Mouse (Mus musculus) liver, adult (tissue): ENCODE results near the gene Gm3448.
"Not testable (repeated sequence)": the region's sequence is repeated elsewhere in the genome, so short reads cannot be mapped to it uniquely, and the experiment has no call there.

Experiments
- GATA4 ChIP-seq: IDR thresholded peaks from 2 replicates; pipeline ENCODE4 v1.6.1; 2014; ENCODE audit warnings: mild to moderate bottlenecking, low read length; ENCODE audit not compliant: insufficient replicate concordance

Gene Gm3448

DNA sequence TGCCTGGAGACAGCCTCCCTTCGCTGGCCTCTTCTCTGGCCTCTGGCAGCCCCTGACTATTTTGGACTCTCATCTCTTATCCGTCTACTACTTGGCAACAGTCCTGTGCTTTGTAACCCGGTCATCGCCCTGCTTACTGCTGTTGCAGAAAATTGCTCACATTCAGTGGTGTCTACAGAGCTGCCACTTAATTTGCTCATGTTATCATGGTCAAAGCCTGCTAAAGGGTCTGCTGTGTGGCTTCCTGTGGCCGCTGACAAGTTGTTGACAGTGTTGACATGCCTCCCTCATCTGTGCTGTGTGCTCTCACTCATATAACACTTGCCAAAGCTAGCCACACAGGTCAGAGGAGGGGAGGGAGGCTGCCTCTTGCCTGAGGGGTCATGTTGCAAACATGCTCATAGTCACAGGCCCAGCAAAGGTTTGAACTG is 16.8 kb upstream of the Gm3448 start:
- TF ChIP-seq GATA4 = 0 out of 2 replicates have a peak, but pooled peaks have one; percentile 18

DNA sequence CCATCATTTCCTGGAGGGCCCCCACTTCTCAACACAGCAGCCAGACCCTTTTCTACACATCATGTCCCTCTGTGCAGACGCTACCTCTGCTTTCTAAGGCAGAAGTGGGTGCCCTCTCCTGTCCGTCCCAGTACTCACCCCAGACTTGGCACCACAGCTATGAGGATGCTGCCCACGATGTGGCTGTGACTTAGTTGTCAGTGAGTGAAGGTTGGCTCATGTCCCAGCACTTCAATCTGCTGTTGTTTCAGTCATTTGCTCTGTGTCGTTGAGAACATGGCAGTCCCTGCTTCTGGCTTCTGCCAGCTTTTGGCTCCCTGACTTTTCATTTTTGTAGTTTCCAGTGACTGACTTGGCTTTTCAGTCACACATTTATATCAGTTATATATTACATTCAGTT is 14.6 kb upstream of the Gm3448 start:
- no peak for TF ChIP-seq GATA4

DNA sequence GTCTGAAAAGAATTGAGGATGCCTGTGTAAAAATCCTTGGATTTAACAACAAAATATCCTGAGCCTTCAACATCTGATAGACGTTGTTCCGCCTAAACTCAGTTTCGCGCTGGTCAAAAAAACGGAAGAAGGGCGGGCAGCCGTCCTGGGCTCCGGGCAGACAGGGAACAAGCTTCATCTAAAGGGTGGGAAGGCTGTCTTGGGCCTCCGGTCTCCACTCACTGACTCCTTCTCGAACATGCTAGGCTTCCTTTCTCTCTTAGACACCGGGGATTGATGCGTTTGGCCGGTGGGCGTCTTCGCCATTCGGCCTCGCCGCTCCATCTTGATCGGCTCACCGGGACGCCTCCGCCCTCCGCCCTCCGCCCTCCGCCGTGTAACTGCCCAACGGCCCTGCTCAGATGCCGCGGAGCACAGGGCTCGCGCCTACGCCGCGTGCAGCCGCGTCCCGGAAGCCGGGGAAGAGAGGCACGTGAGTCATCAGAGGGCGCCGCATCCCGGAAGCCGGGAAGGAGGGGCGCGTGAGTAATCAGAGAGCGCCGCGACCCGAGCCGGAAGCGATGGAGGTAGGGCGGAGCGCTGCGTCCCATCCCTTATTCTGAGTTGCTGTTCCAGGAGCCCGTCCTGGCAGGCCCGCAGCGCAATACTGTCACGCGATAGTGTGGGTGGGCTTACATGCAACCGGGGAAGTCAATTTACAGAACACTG is 31.5 kb downstream of the Gm3448 start, which contains the start of gene Gm3435:
Gene Gm3435 (plus strand): TSS at position 471 of the 708 bp plus-strand sequence.
- TF ChIP-seq GATA4 = not testable (repeated sequence)

DNA sequence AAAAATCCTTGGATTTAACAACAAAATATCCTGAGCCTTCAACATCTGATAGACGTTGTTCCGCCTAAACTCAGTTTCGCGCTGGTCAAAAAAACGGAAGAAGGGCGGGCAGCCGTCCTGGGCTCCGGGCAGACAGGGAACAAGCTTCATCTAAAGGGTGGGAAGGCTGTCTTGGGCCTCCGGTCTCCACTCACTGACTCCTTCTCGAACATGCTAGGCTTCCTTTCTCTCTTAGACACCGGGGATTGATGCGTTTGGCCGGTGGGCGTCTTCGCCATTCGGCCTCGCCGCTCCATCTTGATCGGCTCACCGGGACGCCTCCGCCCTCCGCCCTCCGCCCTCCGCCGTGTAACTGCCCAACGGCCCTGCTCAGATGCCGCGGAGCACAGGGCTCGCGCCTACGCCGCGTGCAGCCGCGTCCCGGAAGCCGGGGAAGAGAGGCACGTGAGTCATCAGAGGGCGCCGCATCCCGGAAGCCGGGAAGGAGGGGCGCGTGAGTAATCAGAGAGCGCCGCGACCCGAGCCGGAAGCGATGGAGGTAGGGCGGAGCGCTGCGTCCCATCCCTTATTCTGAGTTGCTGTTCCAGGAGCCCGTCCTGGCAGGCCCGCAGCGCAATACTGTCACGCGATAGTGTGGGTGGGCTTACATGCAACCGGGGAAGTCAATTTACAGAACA is 62.8 kb downstream of the Gm3448 start, which contains the start of the genes 9030025P20Rik and Gm3417:
Gene 9030025P20Rik (plus strand): TSS at position 107 of the 677 bp plus-strand sequence.
Gene Gm3417 (minus strand): TSS at position 429 of the 677 bp plus-strand sequence.
- TF ChIP-seq GATA4 = not testable (repeated sequence)

GRCm38 (mm10) chr17:14960951-14961556 is 80.3 kb downstream of the Gm3448 start, which contains the start of gene Phf10:
Gene Phf10, minus strand, starts transcription at chr17:14961273.
- TF ChIP-seq GATA4 = not testable (repeated sequence)

DNA sequence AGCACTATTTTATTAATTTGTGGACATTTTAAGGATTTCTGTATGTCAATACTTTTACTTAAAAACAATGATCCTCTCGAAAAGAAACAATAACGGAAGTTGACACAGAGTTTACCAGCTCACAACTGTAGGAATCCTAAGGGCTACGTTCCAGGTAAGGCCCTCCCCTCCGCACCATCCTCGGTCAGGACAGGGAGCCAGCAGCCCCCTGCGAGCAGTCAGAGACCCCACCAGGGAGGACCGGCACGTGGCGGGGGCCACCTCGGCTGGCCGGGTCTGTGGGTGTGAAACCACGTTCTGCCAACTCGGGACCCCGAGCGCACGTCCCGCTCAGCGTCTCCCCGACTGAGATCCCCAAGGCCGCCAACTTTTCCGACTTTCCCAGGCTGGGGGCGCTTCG is 80.8 kb downstream of the Gm3448 start:
- no peak for TF ChIP-seq GATA4

- TF ChIP-seq GATA4 = no peak
These were observed 81.4 kb downstream of the Gm3448 start for GRCm38 (mm10) chr17:14959979-14960378.

DNA sequence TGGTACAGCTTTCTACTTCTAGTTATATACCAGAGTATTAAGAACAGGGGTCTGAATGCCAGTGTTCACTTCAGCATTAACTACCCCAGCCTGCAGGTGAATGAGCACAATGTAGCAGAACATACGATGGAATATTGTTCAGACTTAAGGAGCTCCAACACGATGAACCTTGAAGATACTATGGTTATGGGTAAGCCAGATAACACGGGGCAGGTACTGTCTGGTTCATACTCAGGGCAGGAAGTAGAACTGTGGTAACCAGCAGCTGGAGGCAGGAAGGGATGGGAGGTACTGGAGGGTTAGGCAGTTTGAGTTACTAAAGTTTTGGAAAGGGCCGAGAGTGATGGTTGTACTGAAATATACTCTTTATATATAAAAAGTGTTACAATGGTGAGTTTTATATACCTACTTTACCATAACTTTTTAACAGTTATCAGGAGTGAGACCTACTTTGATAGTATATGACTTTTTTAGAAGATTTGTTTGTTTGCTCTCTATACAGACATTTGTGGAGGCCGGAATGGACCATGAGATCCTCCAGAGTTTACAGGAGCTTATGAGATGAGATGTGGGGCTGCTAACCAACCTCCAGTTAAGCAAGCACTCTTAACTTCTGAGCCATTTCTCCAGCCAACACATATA is 82.5 kb downstream of the Gm3448 start:
- no peak for TF ChIP-seq GATA4

DNA sequence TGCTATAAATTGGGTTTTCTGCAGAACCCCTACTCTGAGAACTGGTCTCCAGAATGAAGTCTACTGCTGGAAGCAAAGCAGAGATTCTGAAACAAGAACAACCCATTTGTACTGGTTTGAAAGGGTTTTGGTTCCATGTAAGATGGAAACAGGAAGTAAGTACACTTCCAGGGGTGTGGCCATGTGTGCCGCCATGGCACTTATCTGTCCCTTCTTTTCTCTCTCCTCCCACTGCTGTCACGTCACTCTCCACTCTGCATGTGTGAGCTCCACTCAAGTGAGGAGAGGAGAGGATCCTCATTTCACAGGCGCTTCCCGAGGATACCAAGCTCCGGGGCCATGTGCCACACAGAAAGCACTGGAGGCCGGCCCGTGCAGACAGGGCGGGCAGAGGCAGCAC is 87.9 kb downstream of the Gm3448 start:
- TF ChIP-seq GATA4 = no peak

DNA sequence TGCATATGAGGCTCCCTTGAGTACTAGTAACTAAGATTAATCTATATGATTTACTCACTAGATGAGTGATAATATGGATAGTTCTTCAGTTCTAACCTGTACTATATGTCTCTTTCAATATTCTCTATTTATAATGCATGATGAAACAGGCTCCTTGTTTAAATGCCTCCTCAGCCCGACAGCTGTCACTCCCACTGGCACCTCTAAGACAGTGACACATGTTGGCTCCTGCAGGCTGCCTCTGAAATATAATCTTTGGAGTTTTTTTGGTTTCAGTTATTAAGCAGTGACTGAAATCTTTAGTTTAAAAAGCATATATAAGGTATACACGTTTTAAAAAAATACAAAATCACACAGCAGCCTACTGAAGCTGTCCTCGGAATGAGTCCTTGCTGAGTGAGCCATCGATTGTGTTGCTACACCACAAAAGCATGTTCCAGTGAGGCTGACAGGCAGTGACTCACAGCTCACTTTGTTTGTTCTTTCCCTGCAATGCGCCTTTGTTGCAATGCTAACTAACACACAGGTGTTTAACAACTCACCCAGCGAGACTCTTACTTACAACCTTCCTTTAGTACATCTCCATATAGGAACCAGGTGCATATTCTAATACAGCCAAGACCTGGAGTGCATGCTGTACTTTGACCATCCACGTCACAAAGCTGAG is 92.0 kb downstream of the Gm3448 start:
- TF ChIP-seq GATA4 = no peak
